Mouse (Mus musculus) lung, postnatal 0 days (tissue): Measurements from ENCODE around the gene Dcst1. TPM values are rescaled to one million over a fixed set of nuclear protein-coding genes. Genes with fewer than 3 reads are reported as not detected.

Source experiments
- ATAC-seq: fragments of 200-750 bp; cut with Nextera tagmentation; 2 replicates; pipeline ENCODE4 v1.8.0; 2017; ENCODE audit warnings: moderate library complexity
- DNase-seq: peaks from one replicate; pipeline ENCODE4 v3.0.0-alpha.2; 2016; ENCODE audit warnings: low spot score
- H3K27ac ChIP-seq: fragments of 300-500 bp; sonication (generic); 2 replicates; pipeline ENCODE4 v1.5.1; 2014; ENCODE audit warnings: antibody characterized with exemption, mild to moderate bottlenecking, low read length, mixed read lengths
- H3K27me3 ChIP-seq: fragments of 300-500 bp; sonication (generic); replicated peaks from 2 replicates; pipeline ENCODE4 v1.6.1; 2014; ENCODE audit warnings: low read length, mixed read lengths; ENCODE audit not compliant: insufficient read depth
- H3K36me3 ChIP-seq: fragments of 300-500 bp; sonication (generic); 2 replicates; pipeline ENCODE4 v1.6.1; 2014; ENCODE audit warnings: low read length, mixed read lengths; ENCODE audit not compliant: insufficient read depth
- H3K4me1 ChIP-seq: fragments of 300-500 bp; sonication (generic); 2 replicates; pipeline ENCODE4 v1.6.1; 2014; ENCODE audit warnings: antibody characterized with exemption, low read depth, low read length, mixed read lengths; ENCODE audit not compliant: insufficient read depth
- H3K4me2 ChIP-seq: fragments of 300-500 bp; sonication (generic); replicated peaks from 2 replicates; pipeline ENCODE4 v1.6.1; 2014; ENCODE audit warnings: low read depth, mild to moderate bottlenecking, low read length, moderate library complexity, mixed read lengths
- H3K4me3 ChIP-seq: fragments of 300-500 bp; sonication (generic); 2 replicates; pipeline ENCODE4 v1.5.1; 2014; ENCODE audit warnings: low read depth, low read length
- H3K9ac ChIP-seq: fragments of 300-500 bp; sonication (generic); replicated peaks from 2 replicates; pipeline ENCODE4 v1.6.1; 2014; ENCODE audit warnings: low read depth, mild to moderate bottlenecking
- H3K9me3 ChIP-seq: fragments of 300-500 bp; sonication (generic); 2 replicates; pipeline ENCODE4 v1.6.1; 2016; ENCODE audit warnings: low read length, mixed read lengths
- CTCF ChIP-seq: IDR thresholded peaks from 2 replicates; pipeline ENCODE4 v1.5.1; 2016; ENCODE audit warnings: antibody characterized with exemption, mild to moderate bottlenecking
- EP300 ChIP-seq: IDR thresholded peaks from 2 replicates; pipeline ENCODE4 v1.6.1; 2016; ENCODE audit warnings: antibody characterized with exemption, mild to moderate bottlenecking, control low read depth
- WGBS: fragments of 180-500 bp; shearing (Covaris S2); extraction: QIAGEN DNeasy Blood & Tissue Kit; methylation state at CpG from one replicate; pipeline ENCODE4 v1.1.7; 2014; 5-methylcytosine and 5-hydroxymethylcytosine counted together
- polyA plus RNA-seq: library from polyadenylated mRNA; unstranded; fragments of >200 nt; fragmentation: Nextera tagmentation; extraction: Ambion mirVana; gene quantifications from 2 replicates; pipeline ENCODE4 v1.2.1, GENCODE M21; 2015

The Dcst1 gene
- polyA plus RNA-seq, 1 experiment from 2014 or later: 0.11 TPM

DNA sequence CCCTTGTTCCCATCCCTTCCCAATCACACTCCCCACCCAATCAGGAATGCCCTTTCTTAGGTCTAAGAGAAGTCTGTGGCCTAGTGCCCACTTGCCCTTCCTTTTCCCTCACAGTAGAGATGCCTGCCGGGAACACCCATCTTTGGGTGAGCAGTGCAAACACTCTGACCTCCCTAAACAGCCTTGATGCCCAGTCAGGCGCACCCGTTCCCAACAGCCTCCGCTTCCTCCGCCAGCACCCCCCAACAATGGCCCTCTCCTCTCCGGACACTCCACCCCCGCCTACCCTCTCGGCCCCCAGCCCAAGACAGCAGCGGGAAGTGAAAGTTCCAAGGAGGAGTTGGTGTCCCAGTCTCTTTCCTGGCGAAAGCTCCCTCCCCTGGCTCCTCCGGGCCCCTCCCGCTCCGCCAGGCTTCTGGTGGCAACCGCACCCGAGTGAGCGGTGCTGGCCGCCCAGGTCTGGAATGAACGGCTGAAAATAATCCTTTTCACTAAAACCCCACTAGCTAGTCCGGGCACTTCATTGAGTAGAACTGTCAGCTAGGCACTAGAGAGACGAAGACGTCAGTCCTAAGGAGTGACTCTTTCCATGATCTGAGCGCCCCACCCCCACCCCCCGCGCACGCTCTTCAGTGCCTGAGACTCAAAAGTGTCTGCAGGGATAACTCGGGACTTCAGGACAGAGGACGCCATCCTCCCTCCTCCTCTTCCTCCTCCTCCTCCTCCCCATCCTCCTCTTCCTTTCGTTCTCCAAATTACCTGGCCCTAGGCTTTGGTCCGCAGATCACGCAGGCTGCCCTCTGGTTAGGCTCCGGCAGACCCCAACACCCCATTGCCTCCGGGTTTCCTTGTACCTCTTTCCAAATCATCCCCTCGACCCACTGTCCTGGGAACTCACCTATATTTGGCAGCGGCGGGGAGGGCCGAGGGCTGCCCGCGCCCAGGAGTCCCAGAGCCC, 15.9 kb downstream of the Dcst1 start:
- Histone ChIP-seq H3K9me3 (no peaks in the 10 kb centered on the region), H3K27ac (peak overlapping the region; percentile 83), H3K4me3 (peak overlapping the region; percentile 69), H3K4me1 (no peaks in the 10 kb centered on the region), H3K9ac (peak overlapping the region; percentile 70), H3K4me2 (peak overlapping the region; percentile 94), H3K36me3 (0 out of 2 replicates have a peak, but pooled peaks cover 7% of the 10 kb centered on the region), H3K27me3 (no peaks in the 10 kb centered on the region)
- WGBS: 1% methylated on average over 38 of the region's 38 CpGs
- DNase-seq: peak; percentile 82
- TF ChIP-seq CTCF: no peak
- TF ChIP-seq EP300: peak; percentile 24; the same call in 1 of the 2 replicates
- ATAC-seq: peak; percentile 68

DNA sequence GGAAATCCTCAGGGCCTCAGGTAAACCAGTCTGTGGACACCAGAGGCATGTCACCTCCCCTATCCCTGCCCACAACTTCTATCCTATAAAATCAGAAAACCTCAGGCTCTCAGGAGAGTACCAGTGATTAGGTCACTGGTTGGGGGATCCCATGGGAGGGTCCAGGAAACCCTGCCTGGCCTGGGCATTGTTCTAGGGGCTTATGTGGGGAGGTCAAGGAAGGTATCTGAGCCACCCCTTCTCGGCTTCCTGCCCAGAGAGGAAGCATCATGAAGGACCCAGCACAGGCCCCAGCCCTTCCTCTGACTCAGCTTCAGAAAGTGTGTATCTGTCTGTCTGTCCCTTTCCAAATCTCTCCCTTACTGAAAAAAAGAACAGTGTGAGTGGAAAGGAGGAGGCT, 17.1 kb downstream of the Dcst1 start:
- Histone ChIP-seq H3K27ac (peak overlapping the region; percentile 83; the same call in 1 of the 2 replicates), H3K4me3 (peak overlapping the region; percentile 69; the same call in 1 of the 2 replicates), H3K27me3 (no peaks in the 10 kb centered on the region), H3K4me1 (no peaks in the 10 kb centered on the region), H3K4me2 (peak overlapping the region; percentile 94), H3K9ac (no peak overlapping the region), H3K36me3 (0 out of 2 replicates have a peak, but pooled peaks cover 7% of the 10 kb centered on the region), H3K9me3 (no peaks in the 10 kb centered on the region)
- DNase-seq (peak; percentile 60), ATAC-seq (peak; percentile 31)
- 72% methylated on average over 1 of the region's 1 CpGs for WGBS
- TF ChIP-seq EP300: peak; percentile 48
- no peak for TF ChIP-seq CTCF

DNA sequence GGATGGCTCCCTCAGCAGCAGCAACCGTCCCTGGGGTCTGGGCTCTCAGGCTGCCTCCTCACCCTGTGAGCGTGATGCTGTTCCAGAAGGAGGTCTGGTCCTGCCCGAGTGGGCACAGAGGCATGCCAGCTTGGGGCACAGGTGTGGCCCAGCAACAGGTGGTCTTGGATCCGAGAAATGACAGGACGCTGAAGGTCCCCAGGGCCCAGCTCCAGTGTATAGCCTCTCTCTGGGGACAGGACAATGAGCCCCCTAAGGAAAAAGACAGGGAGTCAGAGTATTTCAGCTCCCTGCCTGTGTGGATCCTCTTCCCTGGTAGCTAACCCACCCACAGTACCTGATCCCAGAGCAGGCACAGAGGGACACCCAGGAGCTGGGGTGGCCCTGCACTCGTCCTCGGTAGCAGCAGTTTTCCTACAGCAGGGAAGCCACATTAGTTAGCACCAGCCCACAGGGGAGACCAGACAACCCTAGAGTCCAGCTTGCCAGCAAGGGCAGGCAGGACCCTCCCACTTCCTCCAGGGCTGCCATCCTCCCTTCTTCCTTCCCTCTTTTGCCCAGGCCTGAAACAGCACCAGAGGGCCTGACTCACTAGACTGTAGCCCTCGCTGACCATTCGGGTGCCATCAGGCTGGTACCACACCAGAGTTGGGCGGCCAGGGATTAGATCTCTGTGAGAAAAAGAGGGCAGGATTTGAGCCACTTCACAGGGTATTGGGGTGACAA, 18.1 kb downstream of the Dcst1 start:
- H3K27me3 ChIP-seq: no peaks in the 10 kb centered on the region
- 79% methylated on average over 9 of the region's 10 CpGs for WGBS
- H3K36me3 ChIP-seq: 0 out of 2 replicates have a peak, but pooled peaks cover 7% of the 10 kb centered on the region
- ATAC-seq: no peak
- TF ChIP-seq CTCF (no peak), EP300 (no peak)
- H3K9ac ChIP-seq: no peak overlapping the region
- no peak overlapping the region; the same call in 1 of the 2 replicates for H3K27ac ChIP-seq
- H3K9me3 ChIP-seq: no peaks in the 10 kb centered on the region
- no peaks in the 10 kb centered on the region for H3K4me1 ChIP-seq
- no peak overlapping the region for H3K4me3 ChIP-seq
- DNase-seq: no peak
- 0 out of 2 replicates have a peak overlapping the region, but pooled peaks have one; percentile 22 for H3K4me2 ChIP-seq

DNA sequence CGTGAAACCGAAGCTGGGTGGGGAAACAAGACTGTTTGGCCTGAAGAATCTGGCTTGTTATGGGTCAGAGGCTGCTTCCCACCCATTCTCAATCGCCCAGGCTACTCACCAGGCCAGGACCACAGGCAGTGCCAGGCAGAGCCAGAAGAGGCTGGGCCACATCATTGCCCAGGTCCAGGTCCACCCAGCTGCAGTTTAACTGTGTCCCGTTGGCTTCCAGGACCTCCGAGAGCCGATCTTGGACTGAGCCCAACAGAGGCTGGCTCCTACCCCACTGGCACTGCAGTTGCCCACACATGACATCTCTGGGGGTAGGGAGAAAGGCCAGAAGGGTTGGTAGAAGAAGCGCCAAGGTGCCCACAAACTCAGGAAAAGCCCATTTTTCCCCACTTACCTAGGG, 21.8 kb downstream of the Dcst1 start:
- Histone ChIP-seq H3K9me3 (no peaks in the 10 kb centered on the region), H3K9ac (no peak overlapping the region), H3K36me3 (0 out of 2 replicates have a peak, but pooled peaks cover 7% of the 10 kb centered on the region), H3K4me1 (no peaks in the 10 kb centered on the region), H3K27me3 (no peaks in the 10 kb centered on the region), H3K4me3 (no peak overlapping the region), H3K4me2 (no peak overlapping the region), H3K27ac (no peak overlapping the region)
- no peak for ATAC-seq
- DNase-seq: no peak
- TF ChIP-seq EP300 (no peak), CTCF (no peak)
- 82% methylated on average over 7 of the region's 7 CpGs for whole genome bisulfite sequencing

DNA sequence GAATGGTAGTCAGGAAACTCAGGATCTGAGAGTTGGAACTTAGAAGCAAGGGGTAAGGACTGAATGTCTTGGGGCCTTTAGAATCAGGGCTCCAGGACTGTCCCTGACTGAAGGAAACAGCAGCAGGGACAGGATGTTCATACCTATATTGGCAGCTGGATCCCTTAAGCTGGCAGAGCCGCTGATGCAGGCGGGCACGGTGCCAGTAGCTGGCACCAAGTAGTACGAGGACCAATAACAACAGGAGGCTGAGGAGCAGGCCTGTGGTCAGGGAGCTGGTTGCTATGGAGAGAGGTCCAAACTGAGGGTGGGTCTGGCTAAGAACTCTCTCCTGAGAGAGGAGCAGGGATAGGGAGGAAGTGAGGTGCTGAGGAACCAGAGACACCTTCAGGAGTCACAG, 23.3 kb downstream of the Dcst1 start:
- Histone ChIP-seq H3K36me3 (0 out of 2 replicates have a peak, but pooled peaks cover 7% of the 10 kb centered on the region), H3K4me1 (no peaks in the 10 kb centered on the region), H3K9ac (no peak overlapping the region), H3K4me2 (no peak overlapping the region), H3K27ac (no peak overlapping the region), H3K27me3 (no peaks in the 10 kb centered on the region), H3K9me3 (no peaks in the 10 kb centered on the region), H3K4me3 (no peak overlapping the region)
- DNase-seq (no peak), ATAC-seq (no peak)
- WGBS: 68% methylated on average over 4 of the region's 4 CpGs
- TF ChIP-seq CTCF (no peak), EP300 (no peak)

DNA sequence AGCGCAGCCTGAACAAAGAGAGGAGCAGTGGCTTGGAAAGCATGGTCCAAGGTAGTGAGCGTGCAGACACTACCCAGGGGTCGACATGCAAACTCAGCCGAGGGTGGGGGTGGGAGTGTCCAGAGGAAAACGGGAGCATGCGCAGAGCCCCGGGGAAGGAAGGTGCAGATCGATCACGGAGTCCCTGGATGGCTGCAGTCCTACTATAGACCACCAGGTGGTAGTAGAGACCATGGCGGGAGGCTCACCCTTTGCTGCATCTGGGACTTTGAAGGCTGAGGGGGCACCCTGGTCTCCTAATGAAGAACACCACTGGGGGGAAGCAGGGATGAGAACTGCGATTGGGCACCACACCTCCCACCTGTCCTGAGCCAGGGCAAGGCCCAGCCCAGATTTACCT, 24.6 kb downstream of the Dcst1 start:
- peak; percentile 18; the same call in 1 of the 2 replicates for ATAC-seq
- 9% methylated on average over 11 of the region's 11 CpGs for WGBS
- no peak overlapping the region; the same call in 1 of the 2 replicates for H3K4me2 ChIP-seq
- H3K4me1 ChIP-seq: no peaks in the 10 kb centered on the region
- H3K9ac ChIP-seq: no peak overlapping the region
- no peaks in the 10 kb centered on the region for H3K27me3 ChIP-seq
- H3K27ac ChIP-seq: no peak overlapping the region
- no peak overlapping the region for H3K4me3 ChIP-seq
- H3K36me3 ChIP-seq: 0 out of 2 replicates have a peak, but pooled peaks cover 4% of the 10 kb centered on the region
- no peak for TF ChIP-seq EP300
- TF ChIP-seq CTCF: peak; percentile 95
- no peaks in the 10 kb centered on the region for H3K9me3 ChIP-seq
- peak; percentile 68 for DNase-seq
